Mouse (Mus musculus): Measurements from ENCODE around the gene Cog5. TPM values are rescaled to one million over a fixed set of nuclear protein-coding genes. Genes with fewer than 3 reads are reported as not detected.

Cog5 gene
- polyA plus RNA-seq, 2 experiments = 6.0 to 7.8 TPM

DNA sequence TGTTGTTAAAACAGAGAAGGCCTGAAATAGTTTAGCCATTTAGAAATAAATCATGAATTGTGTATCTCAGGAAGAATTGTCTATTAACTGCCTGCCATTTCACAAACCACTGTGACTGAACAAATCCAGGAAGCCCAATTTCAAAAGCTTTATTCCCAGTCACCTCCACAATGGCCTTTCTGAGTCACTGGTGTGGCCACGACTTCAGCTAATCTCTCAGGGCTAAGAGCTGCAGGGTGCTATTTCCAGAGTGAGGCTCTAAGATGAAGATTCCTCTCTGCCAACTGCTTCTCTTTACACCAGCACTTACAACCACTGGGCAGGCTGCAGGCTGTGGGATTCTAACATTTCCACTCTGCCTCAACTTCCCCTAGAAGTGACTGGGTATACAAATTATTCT, 314.4 kb downstream of the Cog5 start:
- Histone ChIP-seq H3K9me3 (ENCODE audit: control insufficient read depth, low read length) (no peaks in the 10 kb centered on the region), H3K9ac (replicated peaks) (no peak overlapping the region), H3K27me3 (ENCODE audit: control insufficient read depth, insufficient read depth, low read length) (no peaks in the 10 kb centered on the region), H3K36me3 (replicated peaks; ENCODE audit: control insufficient read depth, insufficient read depth, low read depth) (peaks cover 55% of the 10 kb centered on the region), H3K4me2 (ENCODE audit: low read depth) (no peak overlapping the region), H3K4me1 (replicated peaks; ENCODE audit: control insufficient read depth in 2 of 2, insufficient read depth in 2 of 2, low read length in 1 of 2) (peaks cover 19 to 21% of the 10 kb centered on the region in 2 experiments), H3K4me3 (ENCODE audit: insufficient read depth in 1 of 2, low read depth in 2 of 2, low read length in 2 of 2) (no peak overlapping the region), H3K27ac (peak overlapping the region; percentile 5; the same call in 1 of the 2 replicates)
- ATAC-seq (ENCODE audit: insufficient read depth) (no peak), DNase-seq (ENCODE audit: low read depth in 3 of 3, low spot score in 3 of 3) (no peak)
- 41% methylated on average over 1 of the region's 1 CpGs for whole genome bisulfite sequencing (ENCODE audit: insufficient replicate concordance)
- TF ChIP-seq EP300 (IDR thresholded peaks at IDR 0.05; ENCODE audit: low read depth) = no peak
- TF ChIP-seq CTCF (IDR thresholded peaks at IDR 0.05; ENCODE audit: low read depth) = no peak

GRCm38 (mm10) chr12:31971547-31971946, 316.9 kb downstream of the Cog5 start:
- H3K36me3 ChIP-seq (replicated peaks; ENCODE audit: control insufficient read depth, insufficient read depth, low read depth) = peaks cover 43% of the 10 kb centered on the region
- H3K4me1 ChIP-seq (replicated peaks; ENCODE audit: control insufficient read depth in 2 of 2, insufficient read depth in 2 of 2, low read length in 1 of 2) = peaks cover 5 to 9% of the 10 kb centered on the region in 2 experiments
- TF ChIP-seq CTCF (IDR thresholded peaks at IDR 0.05; ENCODE audit: low read depth) (no peak), EP300 (IDR thresholded peaks at IDR 0.05; ENCODE audit: low read depth) (no peak)
- no peaks in the 10 kb centered on the region for H3K9me3 ChIP-seq (ENCODE audit: control insufficient read depth, low read length)
- ATAC-seq (ENCODE audit: insufficient read depth) = no peak
- no peak for DNase-seq (ENCODE audit: low read depth in 3 of 3, low spot score in 3 of 3)
- no peak overlapping the region for H3K27ac ChIP-seq
- H3K4me3 ChIP-seq (ENCODE audit: insufficient read depth in 1 of 2, low read depth in 2 of 2, low read length in 2 of 2) = no peak overlapping the region
- 82% methylated on average over 8 of the region's 8 CpGs for WGBS (ENCODE audit: insufficient replicate concordance)
- no peaks in the 10 kb centered on the region for H3K27me3 ChIP-seq (ENCODE audit: control insufficient read depth, insufficient read depth, low read length)
- H3K4me2 ChIP-seq (ENCODE audit: low read depth) = no peak overlapping the region
- H3K9ac ChIP-seq (replicated peaks) = no peak overlapping the region

- Histone ChIP-seq H3K4me2 (ENCODE audit: low read depth) (no peak overlapping the region), H3K27ac (no peak overlapping the region), H3K36me3 (replicated peaks; ENCODE audit: control insufficient read depth, insufficient read depth, low read depth) (peaks cover 49% of the 10 kb centered on the region), H3K4me3 (ENCODE audit: insufficient read depth in 1 of 2, low read depth in 2 of 2, low read length in 2 of 2) (no peak overlapping the region), H3K9me3 (ENCODE audit: control insufficient read depth, low read length) (no peaks in the 10 kb centered on the region), H3K27me3 (ENCODE audit: control insufficient read depth, insufficient read depth, low read length) (no peaks in the 10 kb centered on the region), H3K4me1 (replicated peaks; ENCODE audit: control insufficient read depth in 2 of 2, insufficient read depth in 2 of 2, low read length in 1 of 2) (no peaks in the 10 kb centered on the region), H3K9ac (replicated peaks) (no peak overlapping the region)
- ATAC-seq (ENCODE audit: insufficient read depth) = peak; percentile 76
- TF ChIP-seq CTCF (IDR thresholded peaks at IDR 0.05; ENCODE audit: low read depth) (no peak), EP300 (IDR thresholded peaks at IDR 0.05; ENCODE audit: low read depth) (peak; percentile 56; the same call in 1 of the 2 replicates)
- 63% methylated on average over 13 of the region's 13 CpGs for WGBS (ENCODE audit: insufficient replicate concordance)
- peak in 1 of 3 experiments; percentile 52 for DNase-seq (ENCODE audit: low read depth in 3 of 3, low spot score in 3 of 3)
These were observed 319.0 kb downstream of the Cog5 start for GRCm38 (mm10) chr12:31973473-31974172.

- H3K4me1 ChIP-seq (replicated peaks; ENCODE audit: control insufficient read depth in 2 of 2, insufficient read depth in 2 of 2, low read length in 1 of 2) = no peaks in the 10 kb centered on the region
- H3K27ac ChIP-seq = no peak overlapping the region
- DNase-seq (ENCODE audit: low read depth in 3 of 3, low spot score in 3 of 3) = no peak
- no peaks in the 10 kb centered on the region for H3K27me3 ChIP-seq (ENCODE audit: control insufficient read depth, insufficient read depth, low read length)
- H3K4me2 ChIP-seq (ENCODE audit: low read depth) = no peak overlapping the region
- ATAC-seq (ENCODE audit: insufficient read depth) = no peak
- H3K9ac ChIP-seq (replicated peaks) = no peak overlapping the region
- no peak overlapping the region for H3K4me3 ChIP-seq (ENCODE audit: insufficient read depth in 1 of 2, low read depth in 2 of 2, low read length in 2 of 2)
- 72% methylated on average over 7 of the region's 7 CpGs for WGBS (ENCODE audit: insufficient replicate concordance)
- H3K36me3 ChIP-seq (replicated peaks; ENCODE audit: control insufficient read depth, insufficient read depth, low read depth) = peaks cover 47% of the 10 kb centered on the region
- TF ChIP-seq EP300 (IDR thresholded peaks at IDR 0.05; ENCODE audit: low read depth) (no peak), CTCF (IDR thresholded peaks at IDR 0.05; ENCODE audit: low read depth) (peak; percentile 60)
- H3K9me3 ChIP-seq (ENCODE audit: control insufficient read depth, low read length) = no peaks in the 10 kb centered on the region
These were observed 321.9 kb downstream of the Cog5 start for GRCm38 (mm10) chr12:31976544-31976943.

GRCm38 (mm10) chr12:31977613-31978195, 323.0 kb downstream of the Cog5 start:
- no peaks in the 10 kb centered on the region for H3K4me1 ChIP-seq (replicated peaks; ENCODE audit: control insufficient read depth in 2 of 2, insufficient read depth in 2 of 2, low read length in 1 of 2)
- H3K36me3 ChIP-seq (replicated peaks; ENCODE audit: control insufficient read depth, insufficient read depth, low read depth) = peaks cover 44% of the 10 kb centered on the region
- TF ChIP-seq EP300 (IDR thresholded peaks at IDR 0.05; ENCODE audit: low read depth) (no peak), CTCF (IDR thresholded peaks at IDR 0.05; ENCODE audit: low read depth) (no peak)
- H3K27me3 ChIP-seq (ENCODE audit: control insufficient read depth, insufficient read depth, low read length) = no peaks in the 10 kb centered on the region
- no peaks in the 10 kb centered on the region for H3K9me3 ChIP-seq (ENCODE audit: control insufficient read depth, low read length)
- ATAC-seq (ENCODE audit: insufficient read depth) (no peak), DNase-seq (ENCODE audit: low read depth in 3 of 3, low spot score in 3 of 3) (no peak)
- H3K4me2 ChIP-seq (ENCODE audit: low read depth) = no peak overlapping the region
- H3K27ac ChIP-seq = no peak overlapping the region
- no peak overlapping the region for H3K4me3 ChIP-seq (ENCODE audit: insufficient read depth in 1 of 2, low read depth in 2 of 2, low read length in 2 of 2)
- 85% methylated on average over 12 of the region's 12 CpGs for WGBS (ENCODE audit: insufficient replicate concordance)
- no peak overlapping the region for H3K9ac ChIP-seq (replicated peaks)
